Mouse (Mus musculus): Measurements from ENCODE around the gene Nme3. TPM values are rescaled to one million over a fixed set of nuclear protein-coding genes. Genes with fewer than 3 reads are reported as not detected.
"Not testable (repeated sequence)": the region's sequence is repeated elsewhere in the genome, so short reads cannot be mapped to it uniquely, and the experiment has no call there.

Nme3 gene
- polyA plus RNA-seq, 1 experiment from 2014 or later = 76.7 TPM

- H3K4me1 ChIP-seq (ENCODE audit: control insufficient read depth, insufficient read depth, low read length); H3K27ac ChIP-seq (ENCODE audit: low read length); H3K4me2 ChIP-seq (replicated peaks; ENCODE audit: low read depth, low read length); H3K9me3 ChIP-seq (ENCODE audit: control insufficient read depth, low read depth, low read length); H3K27me3 ChIP-seq (ENCODE audit: control insufficient read depth, insufficient read depth, low read length); ATAC-seq (ENCODE audit: insufficient number of reproducible peaks, insufficient read depth, low FRiP score, low read depth); H3K9ac ChIP-seq (replicated peaks; ENCODE audit: low read depth, low read length); H3K4me3 ChIP-seq (ENCODE audit: low read depth, low read length): not testable (repeated sequence)
- peaks cover 38% of the 10 kb centered on the region for H3K36me3 ChIP-seq (ENCODE audit: control insufficient read depth, insufficient read depth, low read length)
- WGBS = 92% methylated on average over 1 of the region's 1 CpGs
These were observed 47.3 kb downstream of the Nme3 start for GRCm38 (mm10) chr17:24943589-24943988.

Other genes with a start within 250 kb of the Nme3 start
- gene Slc9a3r2, start 246.2 kb upstream of the Nme3 start, polyA plus RNA-seq (2014; fragmentation: Nextera tagmentation; extraction: Ambion mirVana) = 44.9 and 47.7 TPM in 2 replicates
- 0.42 and 0.90 TPM in 2 replicates for gene Npw, start 238.0 kb upstream of the Nme3 start, polyA plus RNA-seq (2014; fragmentation: Nextera tagmentation; extraction: Ambion mirVana)
- 24.8 and 26.5 TPM in 2 replicates for gene Zfp598, start 226.8 kb upstream of the Nme3 start, polyA plus RNA-seq (2014; fragmentation: Nextera tagmentation; extraction: Ambion mirVana)
- gene Syngr3, start 206.5 kb upstream of the Nme3 start, polyA plus RNA-seq (2014; fragmentation: Nextera tagmentation; extraction: Ambion mirVana) = 5.6 and 6.3 TPM in 2 replicates
- 38.5 and 40.8 TPM in 2 replicates for gene Gfer, start 200.3 kb upstream of the Nme3 start, polyA plus RNA-seq (2014; fragmentation: Nextera tagmentation; extraction: Ambion mirVana)
- 3.2 and 3.8 TPM in 2 replicates for gene Noxo1, start 200.3 kb upstream of the Nme3 start, polyA plus RNA-seq (2014; fragmentation: Nextera tagmentation; extraction: Ambion mirVana)
- gene Tbl3, start 188.8 kb upstream of the Nme3 start, polyA plus RNA-seq (2014; fragmentation: Nextera tagmentation; extraction: Ambion mirVana) = 67.8 and 72.1 TPM in 2 replicates
- not detected in 2 replicates for gene Rnf151, start 178.4 kb upstream of the Nme3 start, polyA plus RNA-seq (2014; fragmentation: Nextera tagmentation; extraction: Ambion mirVana)
- 1,483 and 1,587 TPM in 2 replicates for gene Rps2, start 178.4 kb upstream of the Nme3 start, polyA plus RNA-seq (2014; fragmentation: Nextera tagmentation; extraction: Ambion mirVana)
- 226 and 259 TPM in 2 replicates for gene Ndufb10, start 172.0 kb upstream of the Nme3 start, polyA plus RNA-seq (2014; fragmentation: Nextera tagmentation; extraction: Ambion mirVana)
- gene Rpl3l, start 168.7 kb upstream of the Nme3 start, polyA plus RNA-seq (2014; fragmentation: Nextera tagmentation; extraction: Ambion mirVana) = 0.26 TPM in 1 of 2 replicates, not detected in the other
- 40.3 and 41.3 TPM in 2 replicates for gene Msrb1, start 159.9 kb upstream of the Nme3 start, polyA plus RNA-seq (2014; fragmentation: Nextera tagmentation; extraction: Ambion mirVana)
- gene Hs3st6, start 143.5 kb upstream of the Nme3 start, polyA plus RNA-seq (2014; fragmentation: Nextera tagmentation; extraction: Ambion mirVana) = 1.1 and 1.5 TPM in 2 replicates
- not detected in 2 replicates for gene Meiob, start 92.2 kb upstream of the Nme3 start, polyA plus RNA-seq (2014; fragmentation: Nextera tagmentation; extraction: Ambion mirVana)
- 31.7 and 35.2 TPM in 2 replicates for gene Hagh, start 56.4 kb upstream of the Nme3 start, polyA plus RNA-seq (2014; fragmentation: Nextera tagmentation; extraction: Ambion mirVana)
- 21.6 and 26.0 TPM in 2 replicates for gene Fahd1, start 46.1 kb upstream of the Nme3 start, polyA plus RNA-seq (2014; fragmentation: Nextera tagmentation; extraction: Ambion mirVana)
- gene Igfals, start 30.5 kb upstream of the Nme3 start, polyA plus RNA-seq (2014; fragmentation: Nextera tagmentation; extraction: Ambion mirVana) = 1.1 and 1.5 TPM in 2 replicates
- 48.1 and 49.0 TPM in 2 replicates for gene Nubp2, start 10.2 kb upstream of the Nme3 start, polyA plus RNA-seq (2014; fragmentation: Nextera tagmentation; extraction: Ambion mirVana)
- 32.9 and 36.4 TPM in 2 replicates for gene Spsb3, start 9.9 kb upstream of the Nme3 start, polyA plus RNA-seq (2014; fragmentation: Nextera tagmentation; extraction: Ambion mirVana)
- gene Eme2, start 1.4 kb upstream of the Nme3 start, polyA plus RNA-seq (2014; fragmentation: Nextera tagmentation; extraction: Ambion mirVana) = 18.9 and 27.8 TPM in 2 replicates
- 84.7 and 85.6 TPM in 2 replicates for gene Mrps34, start 1.4 kb upstream of the Nme3 start, polyA plus RNA-seq (2014; fragmentation: Nextera tagmentation; extraction: Ambion mirVana)
- gene Mapk8ip3, start 40.5 kb downstream of the Nme3 start, polyA plus RNA-seq (2014; fragmentation: Nextera tagmentation; extraction: Ambion mirVana) = 40.9 and 42.9 TPM in 2 replicates
- gene Jpt2, start 64.2 kb downstream of the Nme3 start, polyA plus RNA-seq (2014; fragmentation: Nextera tagmentation; extraction: Ambion mirVana) = 139 and 150 TPM in 2 replicates
- gene Cramp1l, start 119.3 kb downstream of the Nme3 start, polyA plus RNA-seq (2014; fragmentation: Nextera tagmentation; extraction: Ambion mirVana) = 9.7 and 11.7 TPM in 2 replicates
- gene Ift140, start 119.6 kb downstream of the Nme3 start, polyA plus RNA-seq (2014; fragmentation: Nextera tagmentation; extraction: Ambion mirVana) = 17.1 and 18.7 TPM in 2 replicates
- 21.6 TPM in 2 replicates for gene Tmem204, start 187.1 kb downstream of the Nme3 start, polyA plus RNA-seq (2014; fragmentation: Nextera tagmentation; extraction: Ambion mirVana)
- gene Telo2, start 219.5 kb downstream of the Nme3 start, polyA plus RNA-seq (2014; fragmentation: Nextera tagmentation; extraction: Ambion mirVana) = 38.2 and 40.5 TPM in 2 replicates
- gene Ptx4, start 224.3 kb downstream of the Nme3 start, polyA plus RNA-seq (2014; fragmentation: Nextera tagmentation; extraction: Ambion mirVana) = 0.16 and 0.28 TPM in 2 replicates
- 19.7 and 20.4 TPM in 2 replicates for gene Clcn7, start 236.9 kb downstream of the Nme3 start, polyA plus RNA-seq (2014; fragmentation: Nextera tagmentation; extraction: Ambion mirVana)